ENCODE assay signal across 8 mouse cellular contexts in genomic region chr12:100725458-100725786, GRCm38 (mm10). TPM values are rescaled to one million over a fixed set of nuclear protein-coding genes. Genes with fewer than 3 reads are reported as not detected.
DNase-seq lines count a peak whose midpoint lies in the region; ATAC-seq and TF ChIP-seq lines count a peak whose summit lies in the region.

No protein-coding gene starts in this region.

- H3K27ac ChIP-seq in heart, embryonic 11.5 days (ENCODE audit: low read depth, low read length): no peak overlapping the region
- no peak overlapping the region for H3K27ac ChIP-seq in CH12.LX (ENCODE audit: insufficient read depth, low read depth)
- H3K27ac ChIP-seq in forebrain, embryonic 15.5 days (replicated peaks): peak overlapping the region; percentile 57
- 0 out of 2 replicates have a peak overlapping the region, but pooled peaks have one; percentile 12 for H3K27ac ChIP-seq in liver, embryonic 16.5 days (ENCODE audit: low read length)

- no peaks in the 10 kb centered on the region for H3K9me3 ChIP-seq in heart, embryonic 11.5 days (replicated peaks; ENCODE audit: control insufficient read depth, low read length)
- H3K9me3 ChIP-seq in CH12.LX (replicated peaks; ENCODE audit: low read length): peaks cover 3% of the 10 kb centered on the region
- H3K9me3 ChIP-seq in forebrain, embryonic 15.5 days: no peaks in the 10 kb centered on the region
- H3K9me3 ChIP-seq in liver, embryonic 16.5 days (replicated peaks; ENCODE audit: control insufficient read depth, low read length): no peaks in the 10 kb centered on the region

- H3K79me2 ChIP-seq in CH12.LX (replicated peaks; ENCODE audit: control insufficient read depth, extremely low read depth, insufficient read depth, poor library complexity, severe bottlenecking): no peaks in the 10 kb centered on the region; the same call in none of the 2 replicates

- TF ChIP-seq RAD21 in CH12.LX (IDR thresholded peaks at IDR 0.05; ENCODE audit: low read depth, low read length): no peak

- H3K27me3 ChIP-seq in heart, embryonic 11.5 days (ENCODE audit: control insufficient read depth, insufficient read depth, low read length): no peaks in the 10 kb centered on the region
- no peaks in the 10 kb centered on the region for H3K27me3 ChIP-seq in CH12.LX (replicated peaks)
- no peaks in the 10 kb centered on the region for H3K27me3 ChIP-seq in forebrain, embryonic 15.5 days
- no peaks in the 10 kb centered on the region for H3K27me3 ChIP-seq in liver, embryonic 16.5 days (ENCODE audit: control insufficient read depth, insufficient read depth, low read depth, low read length)

- peak overlapping the region; percentile 81 for H3K4me2 ChIP-seq in heart, embryonic 11.5 days
- H3K4me2 ChIP-seq in CH12.LX (ENCODE audit: insufficient read depth, low read depth, poor library complexity, severe bottlenecking): peak overlapping the region; percentile 17; the same call in 1 of the 2 replicates
- H3K4me2 ChIP-seq in forebrain, embryonic 15.5 days (replicated peaks): peak overlapping the region; percentile 48
- peak overlapping the region; percentile 80 for H3K4me2 ChIP-seq in liver, embryonic 16.5 days (ENCODE audit: low read depth, low read length)

- TF ChIP-seq EP300 in CH12.LX (IDR thresholded peaks at IDR 0.05; ENCODE audit: low read length): no peak

- WGBS in heart, embryonic 11.5 days (ENCODE audit: insufficient replicate concordance): 7% methylated on average over 17 of the region's 17 CpGs
- 5% methylated on average over 17 of the region's 17 CpGs for WGBS in forebrain, embryonic 15.5 days
- WGBS in liver, embryonic 16.5 days (ENCODE audit: insufficient replicate concordance): 6% methylated on average over 17 of the region's 17 CpGs

- 0 out of 2 replicates have a peak overlapping the region, but pooled peaks have one; percentile 43 for H3K9ac ChIP-seq in heart, embryonic 11.5 days (ENCODE audit: low read depth, low read length)
- H3K9ac ChIP-seq in CH12.LX (ENCODE audit: insufficient read depth, low read depth): no peak overlapping the region
- H3K9ac ChIP-seq in forebrain, embryonic 15.5 days (replicated peaks): peak overlapping the region; percentile 5; the same call in 1 of the 2 replicates
- H3K9ac ChIP-seq in liver, embryonic 16.5 days (ENCODE audit: low read depth, low read length): peak overlapping the region; percentile 3; the same call in 1 of the 2 replicates

- dilution Hi-C loops in CH12.LX (cut with MboI; ENCODE audit: extremely low pct_ligation_motif_present, extremely low pct_unique_long_range_greater_than_20kb, low sequenced_read_pairs): no loop called here

- DNase-seq in heart, postnatal 36 days: no peak
- no peak for DNase-seq in CH12.LX (ENCODE audit: extremely low read depth)
- no peak for DNase-seq in urinary bladder, adult 2 months (ENCODE audit: low spot score)
- no peak for DNase-seq in layer of hippocampus, adult 8-10 months (ENCODE audit: low spot score in 2 of 2)
- DNase-seq in frontal cortex, postnatal 14 days (ENCODE audit: low spot score in 2 of 2): no peak

- H3K4me3 ChIP-seq in heart, embryonic 11.5 days (ENCODE audit: low read depth, low read length): peak overlapping the region; percentile 64
- H3K4me3 ChIP-seq in CH12.LX (replicated peaks in 1 of 3; ENCODE audit: low read depth in 2 of 3, low read length in 2 of 3, poor library complexity in 1 of 3): peak overlapping the region in 1 of 3 experiments; percentile 76
- H3K4me3 ChIP-seq in forebrain, embryonic 15.5 days: peak overlapping the region; percentile 68
- H3K4me3 ChIP-seq in liver, embryonic 16.5 days (ENCODE audit: low read depth, low read length): peak overlapping the region; percentile 50

- H3K4me1 ChIP-seq in heart, embryonic 11.5 days (ENCODE audit: control insufficient read depth, insufficient read depth, low read length): peaks cover 5% of the 10 kb centered on the region; the same call in 1 of the 2 replicates
- H3K4me1 ChIP-seq in CH12.LX (ENCODE audit: control insufficient read depth in 1 of 2, insufficient read depth in 2 of 2): peaks cover 9 to 40% of the 10 kb centered on the region in 2 experiments
- peaks cover 23% of the 10 kb centered on the region for H3K4me1 ChIP-seq in forebrain, embryonic 15.5 days
- peaks cover 12% of the 10 kb centered on the region for H3K4me1 ChIP-seq in liver, embryonic 16.5 days (ENCODE audit: control insufficient read depth, low read depth, low read length)

- no peak for ATAC-seq in heart, embryonic 11.5 days (replicated peaks; ENCODE audit: insufficient number of reproducible peaks, low FRiP score, low TSS enrichment)
- ATAC-seq in forebrain, embryonic 15.5 days (replicated peaks): no peak
- ATAC-seq in liver, embryonic 16.5 days (ENCODE audit: low read depth): no peak

- no peaks in the 10 kb centered on the region for H3K36me3 ChIP-seq in heart, embryonic 11.5 days (ENCODE audit: control insufficient read depth, insufficient read depth, low read length)
- H3K36me3 ChIP-seq in CH12.LX (replicated peaks in 1 of 2; ENCODE audit: control insufficient read depth in 1 of 2, insufficient read depth in 1 of 2, low read length in 1 of 2): peaks cover 0 to 5% of the 10 kb centered on the region in 2 experiments
- H3K36me3 ChIP-seq in forebrain, embryonic 15.5 days: no peaks in the 10 kb centered on the region
- H3K36me3 ChIP-seq in liver, embryonic 16.5 days (ENCODE audit: control insufficient read depth, insufficient read depth): no peaks in the 10 kb centered on the region

- intact Hi-C loops in heart, postnatal 36 days (cut with DNase I): loop anchor here (1.0 to 10.0 kb wide), 3 partner anchors 54 to 571 kb away; partner anchors contain the start of genes Dglucy and Nrde2

- TF ChIP-seq POLR2A in CH12.LX (IDR thresholded peaks at IDR 0.05; ENCODE audit: low read depth, low read length): no peak

- TF ChIP-seq CTCF in CH12.LX (conservative IDR thresholded peaks at IDR 0.05 in 1 of 2, IDR thresholded peaks at IDR 0.05 in 1 of 2; ENCODE audit: low read depth in 2 of 2, low read length in 2 of 2): no peak

- in situ Hi-C loops in CH12.LX (cut with MboI; ENCODE audit: low pct_ligation_motif_present, low pct_unique_long_range_greater_than_20kb, low sequenced_read_pairs): no loop called here

TF ChIP-seq in CH12.LX, 34 proteins besides CTCF, POLR2A, EP300 and RAD21 (continues in another document):
- TF ChIP-seq IRF4 (IDR thresholded peaks at IDR 0.05; ENCODE audit: low read depth, low read length): no peak
- no peak for TF ChIP-seq UBTF (IDR thresholded peaks at IDR 0.05; ENCODE audit: low read depth, low read length)
- no peak for TF ChIP-seq RCOR1 (conservative IDR thresholded peaks at IDR 0.05; ENCODE audit: low read depth, low read length)
- TF ChIP-seq HCFC1 (IDR thresholded peaks at IDR 0.05; ENCODE audit: low read depth, low read length): no peak; the same call in 1 of the 2 replicates
- no peak for TF ChIP-seq PAX5 (IDR thresholded peaks at IDR 0.05; ENCODE audit: low read length)
- no peak for TF ChIP-seq ZKSCAN1 (IDR thresholded peaks at IDR 0.05; ENCODE audit: borderline replicate concordance, low read depth, low read length)
- peak; percentile 99 for TF ChIP-seq MAX (IDR thresholded peaks at IDR 0.05; ENCODE audit: low read length)
- no peak for TF ChIP-seq JUND (conservative IDR thresholded peaks at IDR 0.05; ENCODE audit: low read depth, low read length)
- no peak for TF ChIP-seq MAZ (IDR thresholded peaks at IDR 0.05; ENCODE audit: low read depth, low read length)
- no peak for TF ChIP-seq MAFK (IDR thresholded peaks at IDR 0.05; ENCODE audit: insufficient replicate concordance, low read length)
- TF ChIP-seq MYC (IDR thresholded peaks at IDR 0.05; ENCODE audit: low read depth, low read length): peak; percentile 86
- TF ChIP-seq CHD1 (IDR thresholded peaks at IDR 0.05; ENCODE audit: low read depth, low read length): no peak
- TF ChIP-seq KAT2A (IDR thresholded peaks at IDR 0.05; ENCODE audit: insufficient replicate concordance, low read length): no peak
- no peak for TF ChIP-seq SMC3 (IDR thresholded peaks at IDR 0.05; ENCODE audit: low read depth, low read length)
- TF ChIP-seq ETS1 (conservative IDR thresholded peaks at IDR 0.05; ENCODE audit: low read depth, low read length): no peak; the same call in 1 of the 2 replicates
- peak; percentile 4; the same call in 1 of the 2 replicates for TF ChIP-seq USF1 (IDR thresholded peaks at IDR 0.05; ENCODE audit: low read depth, low read length)
- TF ChIP-seq TBP (conservative IDR thresholded peaks at IDR 0.05; ENCODE audit: low read depth, low read length): no peak
- peak; percentile 76 for TF ChIP-seq CHD2 (IDR thresholded peaks at IDR 0.05; ENCODE audit: low read length)
- no peak for TF ChIP-seq ZMIZ1 (IDR thresholded peaks at IDR 0.05; ENCODE audit: low read depth, low read length)
- no peak for TF ChIP-seq NRF1 (IDR thresholded peaks at IDR 0.05; ENCODE audit: low read depth, low read length)
- 0 out of 2 replicates have a peak, but pooled peaks have one; percentile 50 for TF ChIP-seq BHLHE40 (IDR thresholded peaks at IDR 0.05; ENCODE audit: low read depth, low read length)
- no peak for TF ChIP-seq E2F4 (IDR thresholded peaks at IDR 0.05; ENCODE audit: insufficient replicate concordance, low read depth, low read length)

RNA-seq across cellular contexts. Expression of gene Rps6ka5, which starts 1.4 kb away (rescaled TPM):
- polyA plus RNA-seq in heart, embryonic 11.5 days (2014; fragmentation: Nextera tagmentation; extraction: Ambion mirVana): 4.7 and 6.1 TPM in 2 replicates
- total RNA-seq in heart, postnatal 36 days (2021): 10 to 100 TPM; 12.5 to 16.5 TPM
- total RNA-seq in CH12.LX (2012; rRNA removed) (2.9 and 3.2 TPM in 2 replicates), CH12.LX (2014; rRNA removed) (4.8 and 6.1 TPM in 2 replicates)
- polyA plus RNA-seq in CH12.LX (2012; ENCODE audit: insufficient read length, low read depth): 6.1 and 6.2 TPM in 2 replicates
- polyA plus RNA-seq in forebrain, embryonic 15.5 days (2015; fragmentation: Nextera tagmentation; extraction: Ambion mirVana): 13.0 and 13.7 TPM in 2 replicates
- 1.6 and 2.1 TPM in 2 replicates for polyA plus RNA-seq in liver, embryonic 16.5 days (2015; fragmentation: Nextera tagmentation; extraction: Ambion mirVana)
- polyA plus RNA-seq in urinary bladder, adult 2 months (2012; rRNA removed): 5.2 and 7.2 TPM in 2 replicates
- 10 to 100 TPM; 25.7 to 28.7 (median 27.5) TPM for total RNA-seq in layer of hippocampus, adult 8-10 months (2022)

RNA-seq across cellular contexts. Expression of gene Dglucy, which starts 53.4 kb away (rescaled TPM):
- 1.6 and 2.0 TPM in 2 replicates for polyA plus RNA-seq in heart, embryonic 11.5 days (2014; fragmentation: Nextera tagmentation; extraction: Ambion mirVana)
- total RNA-seq in heart, postnatal 36 days (2021): 10 to 100 TPM; 52.5 to 55.1 TPM
- total RNA-seq in CH12.LX (2012; rRNA removed) (12.5 and 20.6 TPM in 2 replicates), CH12.LX (2014; rRNA removed) (5.3 and 5.5 TPM in 2 replicates)
- 10.1 and 11.0 TPM in 2 replicates for polyA plus RNA-seq in CH12.LX (2012; ENCODE audit: insufficient read length, low read depth)
- polyA plus RNA-seq in forebrain, embryonic 15.5 days (2015; fragmentation: Nextera tagmentation; extraction: Ambion mirVana): 3.0 and 3.6 TPM in 2 replicates
- 1.1 and 1.4 TPM in 2 replicates for polyA plus RNA-seq in liver, embryonic 16.5 days (2015; fragmentation: Nextera tagmentation; extraction: Ambion mirVana)
- polyA plus RNA-seq in urinary bladder, adult 2 months (2012; rRNA removed): 20.0 and 23.8 TPM in 2 replicates
- 1 to 10 TPM; 7.4 to 9.8 (median 8.0) TPM for total RNA-seq in layer of hippocampus, adult 8-10 months (2022)

Comparison
In these comparisons a context has a peak if more than half of its experiments do, and no peak if none do; other contexts are left out.
1. H3K27ac ChIP-seq: peak in forebrain, embryonic 15.5 days (single experiment) and liver, embryonic 16.5 days (single experiment); none in heart, embryonic 11.5 days (single experiment) and CH12.LX (single experiment).
2. H3K4me2 ChIP-seq: peak in every context shown above with its lines; median percentile 81 in heart, embryonic 11.5 days; 80 in liver, embryonic 16.5 days; 48 in forebrain, embryonic 15.5 days; 17 in CH12.LX.